Mouse (Mus musculus) liver, embryonic 14.5 days (tissue): Measurements from ENCODE around the gene Cdca3.

ENCODE experiments used
- CTCF ChIP-seq: IDR thresholded peaks from 2 replicates; pipeline ENCODE4 v1.5.1; 2016; ENCODE audit warnings: antibody characterized with exemption, low read depth, control low read depth
- EP300 ChIP-seq: IDR thresholded peaks from 2 replicates; pipeline ENCODE4 v1.6.1; 2016; ENCODE audit warnings: antibody characterized with exemption, low read depth

DNA sequence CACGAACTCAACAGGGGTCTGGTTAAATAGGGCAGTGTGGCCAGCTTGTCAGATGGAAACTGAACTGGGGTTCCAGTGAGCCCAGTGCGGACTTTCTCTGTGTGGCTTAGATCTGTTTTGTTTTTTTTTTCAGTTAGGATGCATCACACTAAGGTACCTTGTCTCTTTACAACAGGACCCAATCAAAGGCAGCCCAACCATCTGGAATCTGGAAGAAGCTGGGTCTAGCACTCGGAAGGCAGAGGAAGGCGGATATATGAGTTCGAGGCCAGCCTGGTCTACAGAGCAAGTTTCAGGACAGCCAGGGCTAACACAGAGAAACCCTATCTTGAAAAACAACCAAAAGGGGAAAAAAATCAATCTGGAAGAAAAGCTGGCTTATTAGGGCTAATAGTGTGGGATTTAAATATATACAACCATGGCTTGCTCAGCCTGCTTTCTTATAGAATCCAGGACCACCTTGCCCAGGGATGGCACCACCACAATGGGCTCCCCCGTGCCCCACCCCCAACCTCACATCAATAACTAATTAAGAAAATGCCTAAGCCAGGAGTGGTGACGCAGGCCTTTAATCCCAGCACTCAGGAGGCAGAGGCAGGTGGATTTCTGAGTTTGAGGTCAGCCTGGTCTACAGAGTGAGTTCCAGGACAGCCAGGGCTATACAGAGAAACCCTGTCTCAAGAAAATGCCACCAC lies 22.8 kb upstream of the Cdca3 start:
- TF ChIP-seq CTCF (no peak), EP300 (no peak)
